Mouse (Mus musculus) stomach, embryonic 15.5 days (tissue): Measurements from ENCODE around the gene Slc35f5. TPM values are rescaled to one million over a fixed set of nuclear protein-coding genes. Genes with fewer than 3 reads are reported as not detected.

Source experiments
- ATAC-seq: fragments of 200-750 bp; cut with Nextera tagmentation; 2 replicates; pipeline ENCODE4 v1.8.0; 2017; ENCODE audit warnings: low read depth, moderate number of reproducible peaks, moderate TSS enrichment; ENCODE audit not compliant: insufficient read depth, low FRiP score
- H3K27ac ChIP-seq: fragments of 300-500 bp; sonication (generic); 2 replicates; pipeline ENCODE4 v1.5.1; 2015; ENCODE audit warnings: mild to moderate bottlenecking, inconsistent platforms
- H3K27me3 ChIP-seq: fragments of 300-500 bp; sonication (generic); replicated peaks from 2 replicates; pipeline ENCODE4 v1.6.1; 2015; ENCODE audit warnings: inconsistent platforms
- H3K36me3 ChIP-seq: fragments of 300-500 bp; sonication (generic); 2 replicates; pipeline ENCODE4 v1.6.1; 2015; ENCODE audit warnings: inconsistent platforms
- H3K4me1 ChIP-seq: fragments of 300-500 bp; sonication (generic); 2 replicates; pipeline ENCODE4 v1.6.1; 2015; ENCODE audit warnings: inconsistent platforms
- H3K4me2 ChIP-seq: fragments of 300-500 bp; sonication (generic); 2 replicates; pipeline ENCODE4 v1.6.1; 2015; ENCODE audit warnings: mild to moderate bottlenecking, inconsistent platforms
- H3K4me3 ChIP-seq: fragments of 300-500 bp; sonication (generic); replicated peaks from 2 replicates; pipeline ENCODE4 v1.5.1; 2015; ENCODE audit warnings: inconsistent platforms
- H3K9ac ChIP-seq: fragments of 300-500 bp; sonication (generic); 2 replicates; pipeline ENCODE4 v1.6.1; 2015; ENCODE audit warnings: inconsistent platforms
- H3K9me3 ChIP-seq: fragments of 300-500 bp; sonication (generic); 2 replicates; pipeline ENCODE4 v1.6.1; 2016; ENCODE audit warnings: inconsistent platforms
- WGBS: fragments of 180-500 bp; shearing (Covaris S2); methylation state at CpG from one replicate; pipeline ENCODE4 v1.1.7; 2015; 5-methylcytosine and 5-hydroxymethylcytosine counted together
- polyA plus RNA-seq: library from polyadenylated mRNA; unstranded; fragments of >200 nt; fragmentation: Nextera tagmentation; extraction: Ambion mirVana; gene quantifications from 2 replicates; pipeline ENCODE4 v1.2.1, GENCODE M21; 2015

Gene Slc35f5
- polyA plus RNA-seq, 1 experiment from 2014 or later: 65.0 TPM

- Histone ChIP-seq H3K4me1 (no peaks in the 10 kb centered on the region), H3K4me3 (no peak overlapping the region), H3K27ac (peak overlapping the region; percentile 65), H3K4me2 (no peak overlapping the region), H3K36me3 (no peaks in the 10 kb centered on the region), H3K9me3 (no peaks in the 10 kb centered on the region), H3K9ac (no peak overlapping the region), H3K27me3 (no peaks in the 10 kb centered on the region)
- ATAC-seq: peak; percentile 63; the same call in 1 of the 2 replicates
- 61% methylated on average over 7 of the region's 7 CpGs for WGBS
These were observed 18.1 kb upstream of the Slc35f5 start for GRCm38 (mm10) chr1:125542008-125542999.

GRCm38 (mm10) chr1:125549872-125550271 is 10.5 kb upstream of the Slc35f5 start:
- peak overlapping the region; percentile 86 for H3K27ac ChIP-seq
- no peaks in the 10 kb centered on the region for H3K36me3 ChIP-seq
- peak; percentile 69 for ATAC-seq
- peak overlapping the region; percentile 16; the same call in 1 of the 2 replicates for H3K4me2 ChIP-seq
- H3K27me3 ChIP-seq: no peaks in the 10 kb centered on the region
- H3K4me3 ChIP-seq: no peak overlapping the region
- no peak overlapping the region for H3K9ac ChIP-seq
- H3K9me3 ChIP-seq: no peaks in the 10 kb centered on the region
- no peaks in the 10 kb centered on the region for H3K4me1 ChIP-seq
- 42% methylated on average over 1 of the region's 1 CpGs for WGBS

GRCm38 (mm10) chr1:125550359-125550758 is 10.0 kb upstream of the Slc35f5 start:
- no peaks in the 10 kb centered on the region for H3K9me3 ChIP-seq
- WGBS: 19% methylated on average over 1 of the region's 1 CpGs
- no peaks in the 10 kb centered on the region for H3K36me3 ChIP-seq
- no peak overlapping the region for H3K4me3 ChIP-seq
- H3K27me3 ChIP-seq: no peaks in the 10 kb centered on the region
- H3K4me1 ChIP-seq: no peaks in the 10 kb centered on the region
- peak overlapping the region; percentile 86 for H3K27ac ChIP-seq
- ATAC-seq: peak; percentile 92
- peak overlapping the region; percentile 16; the same call in 1 of the 2 replicates for H3K4me2 ChIP-seq
- H3K9ac ChIP-seq: no peak overlapping the region

- no peaks in the 10 kb centered on the region for H3K27me3 ChIP-seq
- H3K9ac ChIP-seq: no peak overlapping the region
- peak overlapping the region; percentile 13; the same call in 1 of the 2 replicates for H3K27ac ChIP-seq
- H3K4me2 ChIP-seq: no peak overlapping the region
- 63% methylated on average over 2 of the region's 2 CpGs for WGBS
- no peaks in the 10 kb centered on the region for H3K9me3 ChIP-seq
- no peak overlapping the region for H3K4me3 ChIP-seq
- ATAC-seq: peak; percentile 82
- no peaks in the 10 kb centered on the region for H3K36me3 ChIP-seq
- no peaks in the 10 kb centered on the region for H3K4me1 ChIP-seq
These were observed 8.8 kb upstream of the Slc35f5 start for GRCm38 (mm10) chr1:125551564-125551963.

GRCm38 (mm10) chr1:125559261-125559660 is 1.1 kb upstream of the Slc35f5 start:
- no peak overlapping the region; the same call in 1 of the 2 replicates for H3K4me2 ChIP-seq
- H3K4me1 ChIP-seq: peaks cover 11% of the 10 kb centered on the region
- no peak overlapping the region for H3K9ac ChIP-seq
- peak overlapping the region; percentile 97; the same call in 1 of the 2 replicates for H3K27ac ChIP-seq
- WGBS: 58% methylated on average over 3 of the region's 3 CpGs
- no peak for ATAC-seq
- no peaks in the 10 kb centered on the region for H3K27me3 ChIP-seq
- no peaks in the 10 kb centered on the region for H3K9me3 ChIP-seq
- H3K36me3 ChIP-seq: no peaks in the 10 kb centered on the region
- H3K4me3 ChIP-seq: no peak overlapping the region

GRCm38 (mm10) chr1:125559721-125560120 is 674 bp upstream of the Slc35f5 start:
- H3K27ac ChIP-seq: peak overlapping the region; percentile 97
- no peaks in the 10 kb centered on the region for H3K27me3 ChIP-seq
- H3K9me3 ChIP-seq: no peaks in the 10 kb centered on the region
- H3K4me3 ChIP-seq: peak overlapping the region; percentile 96
- WGBS: 5% methylated on average over 2 of the region's 2 CpGs
- H3K4me1 ChIP-seq: peaks cover 11% of the 10 kb centered on the region
- no peak for ATAC-seq
- peak overlapping the region; percentile 40; the same call in 1 of the 2 replicates for H3K9ac ChIP-seq
- H3K4me2 ChIP-seq: peak overlapping the region; percentile 57
- no peaks in the 10 kb centered on the region for H3K36me3 ChIP-seq

- ATAC-seq: peak; percentile 1; the same call in 1 of the 2 replicates
- WGBS: under 1% methylated on average over 29 of the region's 29 CpGs
- peak overlapping the region; percentile 96 for H3K4me3 ChIP-seq
- peak overlapping the region; percentile 97 for H3K27ac ChIP-seq
- peak overlapping the region; percentile 57 for H3K4me2 ChIP-seq
- H3K4me1 ChIP-seq: peaks cover 11% of the 10 kb centered on the region
- no peaks in the 10 kb centered on the region for H3K27me3 ChIP-seq
- no peaks in the 10 kb centered on the region for H3K36me3 ChIP-seq
- H3K9me3 ChIP-seq: no peaks in the 10 kb centered on the region
- peak overlapping the region; percentile 94 for H3K9ac ChIP-seq
These were observed 811 bp downstream of the Slc35f5 start for GRCm38 (mm10) chr1:125561206-125561605.

- Histone ChIP-seq H3K4me2 (peak overlapping the region; percentile 57), H3K4me1 (peaks cover 11% of the 10 kb centered on the region), H3K9ac (no peak overlapping the region), H3K27ac (peak overlapping the region; percentile 97; the same call in 1 of the 2 replicates), H3K4me3 (peak overlapping the region; percentile 96), H3K9me3 (no peaks in the 10 kb centered on the region), H3K27me3 (no peaks in the 10 kb centered on the region), H3K36me3 (no peaks in the 10 kb centered on the region)
- WGBS: 65% methylated on average over 4 of the region's 4 CpGs
- ATAC-seq: no peak
These were observed 1.4 kb downstream of the Slc35f5 start for GRCm38 (mm10) chr1:125561841-125562240.

GRCm38 (mm10) chr1:125568126-125568525 is 7.7 kb downstream of the Slc35f5 start:
- 89% methylated on average over 4 of the region's 4 CpGs for WGBS
- ATAC-seq: no peak
- H3K4me2 ChIP-seq: no peak overlapping the region
- peaks cover 26% of the 10 kb centered on the region for H3K36me3 ChIP-seq
- H3K9me3 ChIP-seq: no peaks in the 10 kb centered on the region
- H3K9ac ChIP-seq: no peak overlapping the region
- H3K4me1 ChIP-seq: no peaks in the 10 kb centered on the region
- H3K27me3 ChIP-seq: no peaks in the 10 kb centered on the region
- no peak overlapping the region for H3K27ac ChIP-seq
- no peak overlapping the region for H3K4me3 ChIP-seq

GRCm38 (mm10) chr1:125574219-125574618 is 13.8 kb downstream of the Slc35f5 start:
- H3K36me3 ChIP-seq: peaks cover 46% of the 10 kb centered on the region
- no peaks in the 10 kb centered on the region for H3K4me1 ChIP-seq
- no peak overlapping the region for H3K4me3 ChIP-seq
- WGBS: 75% methylated on average over 2 of the region's 2 CpGs
- H3K27me3 ChIP-seq: no peaks in the 10 kb centered on the region
- no peak overlapping the region for H3K4me2 ChIP-seq
- ATAC-seq: no peak
- no peak overlapping the region for H3K27ac ChIP-seq
- no peak overlapping the region for H3K9ac ChIP-seq
- no peaks in the 10 kb centered on the region for H3K9me3 ChIP-seq

GRCm38 (mm10) chr1:125575458-125576114 is 15.2 kb downstream of the Slc35f5 start:
- Histone ChIP-seq H3K9ac (no peak overlapping the region), H3K27ac (no peak overlapping the region), H3K4me2 (no peak overlapping the region), H3K4me3 (no peak overlapping the region), H3K9me3 (no peaks in the 10 kb centered on the region), H3K4me1 (no peaks in the 10 kb centered on the region), H3K27me3 (no peaks in the 10 kb centered on the region), H3K36me3 (peaks cover 41% of the 10 kb centered on the region)
- no peak for ATAC-seq
- WGBS: 85% methylated on average over 10 of the region's 10 CpGs

GRCm38 (mm10) chr1:125576965-125577364 is 16.6 kb downstream of the Slc35f5 start:
- H3K27ac ChIP-seq: no peak overlapping the region
- H3K4me2 ChIP-seq: no peak overlapping the region
- H3K9me3 ChIP-seq: no peaks in the 10 kb centered on the region
- no peak for ATAC-seq
- H3K9ac ChIP-seq: no peak overlapping the region
- no peaks in the 10 kb centered on the region for H3K27me3 ChIP-seq
- H3K36me3 ChIP-seq: peaks cover 44% of the 10 kb centered on the region
- no peak overlapping the region for H3K4me3 ChIP-seq
- H3K4me1 ChIP-seq: no peaks in the 10 kb centered on the region
